Mouse (Mus musculus) right cerebral cortex, adult 18-20 months (tissue): ENCODE data around the gene Prph.

Experiments used
- DNase-seq: peaks from one replicate; pipeline ENCODE4 v3.0.0; 2022; ENCODE audit warnings: mixed read lengths

Prph gene

GRCm38 (mm10) chr15:99099984-99100383, 45.0 kb downstream of the Prph start:
- no peak for DNase-seq

GRCm38 (mm10) chr15:99105238-99105637, 50.3 kb downstream of the Prph start:
- no peak for DNase-seq

GRCm38 (mm10) chr15:99107866-99108265, 52.9 kb downstream of the Prph start:
- no peak for DNase-seq
